Mouse (Mus musculus) testis, adult 2 months (tissue): ENCODE results near the gene Plcb1.

ENCODE experiments used
- CTCF ChIP-seq: fragments of 200-500 bp; IDR thresholded peaks from 2 replicates; pipeline ENCODE4 v1.5.1; 2012; ENCODE audit warnings: low read depth, mild to moderate bottlenecking, inconsistent platforms, low read length, moderate library complexity; ENCODE audit not compliant: control insufficient read depth, insufficient read depth, insufficient replicate concordance
- POLR2A ChIP-seq: fragments of 200-500 bp; IDR thresholded peaks from 2 replicates; pipeline ENCODE4 v1.6.1; 2012; ENCODE audit warnings: low read depth, mild to moderate bottlenecking, inconsistent platforms, low read length, moderate library complexity; ENCODE audit not compliant: control insufficient read depth

GRCm38 (mm10) chr2:134935970-134936649 lies 150.2 kb downstream of the Plcb1 start:
- no peak for TF ChIP-seq CTCF
- no peak for TF ChIP-seq POLR2A
